In the genomic region with DNA sequence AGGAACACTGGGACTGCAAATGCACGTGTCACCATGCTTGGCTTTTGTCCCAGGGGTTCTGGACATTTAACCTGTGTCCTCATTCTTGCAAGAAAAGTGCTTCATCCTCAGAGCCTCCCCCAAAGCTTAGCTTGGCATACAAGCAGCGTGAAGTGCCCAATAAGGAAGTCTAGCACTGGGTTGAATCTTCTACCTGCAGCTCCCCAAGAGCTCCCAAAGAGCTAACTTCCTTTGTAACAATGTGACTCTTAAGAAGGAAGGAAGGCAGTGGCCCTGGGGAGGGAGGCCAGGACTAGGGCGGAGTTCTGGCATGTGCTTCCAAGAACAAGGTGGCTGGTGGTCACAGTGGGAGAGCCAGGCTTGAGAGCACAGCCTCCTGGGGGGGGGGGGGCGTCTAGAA, we compare ENCODE assay signal across 25 mouse cellular contexts. TPM values are rescaled to one million over a fixed set of nuclear protein-coding genes. Genes with fewer than 3 reads are reported as not detected.
DNase-seq lines count a peak whose midpoint lies in the region; ATAC-seq lines count a peak whose summit lies in the region.
"Had no signal": no experiment of that assay in that cellular context is flagged by ENCODE, and none has a peak within 500 bp of the region (broad histone marks: within the 10 kb centered on the region; RNA-seq: fewer than 3 reads in every experiment).

No protein-coding gene starts in this region.

- no peak overlapping the region for H3K9ac ChIP-seq in lung, embryonic 16.5 days (ENCODE audit: low read length)
- H3K9ac ChIP-seq in midbrain, embryonic 11.5 days (ENCODE audit: low read length), result no peak overlapping the region
- no peak overlapping the region for H3K9ac ChIP-seq in midbrain, embryonic 16.5 days (ENCODE audit: low read depth, low read length)
- H3K9ac ChIP-seq: embryonic facial prominence, embryonic 12.5 days; forebrain, embryonic 13.5 days; forebrain, embryonic 15.5 days; forebrain, postnatal 0 days had no signal

- no peak for DNase-seq in lung, postnatal 10 days
- peak; percentile 62 for DNase-seq in midbrain, embryonic 11.5 days (ENCODE audit: low spot score, missing footprints)
- no peak for DNase-seq in limb, embryonic 10.5 days (ENCODE audit: low spot score)
- no peak for DNase-seq in ovary, adult 18-20 months (ENCODE audit: low spot score)
- no peak for DNase-seq in neural tube, embryonic 10.5 days (ENCODE audit: extremely low spot score, low spot score)
- DNase-seq: adrenal gland, postnatal 10 days; adrenal gland, postnatal 36 days; cerebellum, adult 11-12 months; cerebellum, adult 2 months; cerebellum, adult 9-10 months; cerebellum, postnatal 10 days; cerebellum, postnatal 25 days; forebrain, postnatal 0 days had no signal

- H3K4me3 ChIP-seq in lung, embryonic 16.5 days (ENCODE audit: low read length), result no peak overlapping the region
- no peak overlapping the region for H3K4me3 ChIP-seq in midbrain, embryonic 11.5 days (ENCODE audit: low read depth, low read length)
- H3K4me3 ChIP-seq in midbrain, embryonic 16.5 days (ENCODE audit: low read depth, low read length), result no peak overlapping the region
- H3K4me3 ChIP-seq in limb, embryonic 10.5 days, result no peak overlapping the region
- H3K4me3 ChIP-seq: embryonic facial prominence, embryonic 10.5 days; embryonic facial prominence, embryonic 12.5 days; forebrain, embryonic 13.5 days; forebrain, embryonic 15.5 days had no signal

- H3K9me3 ChIP-seq in lung, embryonic 16.5 days (ENCODE audit: control insufficient read depth, low read length), result no peaks in the 10 kb centered on the region
- no peaks in the 10 kb centered on the region for H3K9me3 ChIP-seq in midbrain, embryonic 11.5 days (ENCODE audit: control insufficient read depth, low read length)
- H3K9me3 ChIP-seq in midbrain, embryonic 16.5 days (replicated peaks; ENCODE audit: control insufficient read depth, low read length, poor library complexity, severe bottlenecking), result no peaks in the 10 kb centered on the region
- H3K9me3 ChIP-seq in limb, embryonic 10.5 days (replicated peaks), result no peaks in the 10 kb centered on the region
- H3K9me3 ChIP-seq: embryonic facial prominence, embryonic 10.5 days; embryonic facial prominence, embryonic 12.5 days; forebrain, embryonic 13.5 days; forebrain, embryonic 15.5 days had no signal

- peaks cover 12% of the 10 kb centered on the region; the same call in 1 of the 2 replicates for H3K4me1 ChIP-seq in lung, embryonic 16.5 days (replicated peaks; ENCODE audit: control insufficient read depth, insufficient read depth, low read length)
- 0 out of 2 replicates have a peak, but pooled peaks cover 3% of the 10 kb centered on the region for H3K4me1 ChIP-seq in midbrain, embryonic 11.5 days (ENCODE audit: control insufficient read depth, insufficient read depth, low read length)
- H3K4me1 ChIP-seq in midbrain, embryonic 16.5 days (ENCODE audit: control insufficient read depth, insufficient read depth, low read length), result peaks cover 6% of the 10 kb centered on the region; the same call in 1 of the 2 replicates
- H3K4me1 ChIP-seq in limb, embryonic 10.5 days, result peaks cover 41% of the 10 kb centered on the region

- no peaks in the 10 kb centered on the region for H3K27me3 ChIP-seq in lung, embryonic 16.5 days (ENCODE audit: control insufficient read depth, insufficient read depth, low read depth, low read length)
- H3K27me3 ChIP-seq in midbrain, embryonic 11.5 days (ENCODE audit: control insufficient read depth, insufficient read depth, low read length), result no peaks in the 10 kb centered on the region
- no peaks in the 10 kb centered on the region for H3K27me3 ChIP-seq in midbrain, embryonic 16.5 days (ENCODE audit: control insufficient read depth, insufficient read depth, low read depth, low read length)
- no peaks in the 10 kb centered on the region for H3K27me3 ChIP-seq in limb, embryonic 10.5 days (ENCODE audit: low read depth, poor library complexity, severe bottlenecking)
- H3K27me3 ChIP-seq: embryonic facial prominence, embryonic 12.5 days; forebrain, embryonic 15.5 days; Patski had no signal

- WGBS in lung, embryonic 16.5 days, result 42% methylated on average over 4 of the region's 4 CpGs
- 51% methylated on average over 4 of the region's 4 CpGs for WGBS in midbrain, embryonic 11.5 days
- 70% methylated on average over 3 of the region's 4 CpGs for WGBS in midbrain, embryonic 16.5 days
- 65% methylated on average over 4 of the region's 4 CpGs for WGBS in limb, embryonic 10.5 days

- ATAC-seq in lung, embryonic 16.5 days (ENCODE audit: low read depth), result peak; percentile 48
- ATAC-seq in midbrain, embryonic 11.5 days (ENCODE audit: low FRiP score), result no peak
- no peak for ATAC-seq in midbrain, embryonic 16.5 days
- ATAC-seq: activated CD4-positive, CD25-positive, alpha-beta regulatory T cell, adult 4 months; forebrain, embryonic 13.5 days; forebrain, embryonic 15.5 days; forebrain, postnatal 0 days; Patski had no signal

- H3K4me2 ChIP-seq in lung, embryonic 16.5 days (ENCODE audit: low read depth, low read length), result no peak overlapping the region
- no peak overlapping the region for H3K4me2 ChIP-seq in midbrain, embryonic 11.5 days
- no peak overlapping the region for H3K4me2 ChIP-seq in midbrain, embryonic 16.5 days (ENCODE audit: low read length)
- H3K4me2 ChIP-seq: embryonic facial prominence, embryonic 12.5 days; forebrain, embryonic 13.5 days; forebrain, embryonic 15.5 days had no signal

- peak overlapping the region; percentile 25; the same call in 1 of the 2 replicates for H3K27ac ChIP-seq in lung, embryonic 16.5 days (ENCODE audit: low read length)
- no peak overlapping the region for H3K27ac ChIP-seq in midbrain, embryonic 11.5 days (ENCODE audit: low read depth, low read length)
- no peak overlapping the region for H3K27ac ChIP-seq in midbrain, embryonic 16.5 days (ENCODE audit: low read length)
- H3K27ac ChIP-seq in limb, embryonic 10.5 days, result peak overlapping the region; percentile 69
- H3K27ac ChIP-seq: embryonic facial prominence, embryonic 10.5 days; embryonic facial prominence, embryonic 12.5 days; forebrain, embryonic 13.5 days; forebrain, embryonic 15.5 days had no signal

- H3K36me3 ChIP-seq in lung, embryonic 16.5 days (ENCODE audit: control insufficient read depth, insufficient read depth, low read length), result no peaks in the 10 kb centered on the region
- no peaks in the 10 kb centered on the region for H3K36me3 ChIP-seq in midbrain, embryonic 11.5 days (ENCODE audit: control insufficient read depth, insufficient read depth, low read length)
- H3K36me3 ChIP-seq in midbrain, embryonic 16.5 days (ENCODE audit: control insufficient read depth, insufficient read depth, low read length), result no peaks in the 10 kb centered on the region
- H3K36me3 ChIP-seq in limb, embryonic 10.5 days, result no peaks in the 10 kb centered on the region
- H3K36me3 ChIP-seq: embryonic facial prominence, embryonic 10.5 days; embryonic facial prominence, embryonic 12.5 days; forebrain, embryonic 15.5 days had no signal

RNA-seq across cellular contexts. Expression of gene Tshz2, which starts 18.1 kb away (rescaled TPM):
- polyA plus RNA-seq in lung, embryonic 16.5 days (2015; fragmentation: Nextera tagmentation; extraction: Ambion mirVana), result 6.7 and 7.2 TPM in 2 replicates
- polyA plus RNA-seq in midbrain, embryonic 11.5 days (2014; fragmentation: Nextera tagmentation; extraction: Ambion mirVana), result 1.3 and 1.9 TPM in 2 replicates
- polyA plus RNA-seq in midbrain, embryonic 16.5 days (2015; fragmentation: Nextera tagmentation; extraction: Ambion mirVana), result 22.8 and 23.3 TPM in 2 replicates
- 7.6 and 8.0 TPM in 2 replicates for polyA plus RNA-seq in limb, embryonic 10.5 days (2016; fragmentation: Nextera tagmentation; extraction: Ambion mirVana)
- polyA plus RNA-seq: C2C12 had no signal

RNA-seq across cellular contexts. Expression of gene Gm11011, which starts 27.1 kb away (rescaled TPM):
- not detected in 2 replicates for polyA plus RNA-seq in lung, embryonic 16.5 days (2015; fragmentation: Nextera tagmentation; extraction: Ambion mirVana)
- not detected in 2 replicates for polyA plus RNA-seq in midbrain, embryonic 11.5 days (2014; fragmentation: Nextera tagmentation; extraction: Ambion mirVana)
- polyA plus RNA-seq in midbrain, embryonic 16.5 days (2015; fragmentation: Nextera tagmentation; extraction: Ambion mirVana), result not detected in 2 replicates
- polyA plus RNA-seq in limb, embryonic 10.5 days (2016; fragmentation: Nextera tagmentation; extraction: Ambion mirVana), result not detected in 2 replicates
- polyA plus RNA-seq: activated CD4-positive, CD25-positive, alpha-beta regulatory T cell, adult 4 months; C2C12; cerebellum, adult 2 months; cortical plate, adult 2 months; embryonic facial prominence, embryonic 10.5 days; embryonic facial prominence, embryonic 12.5 days; embryonic facial prominence, embryonic 14.5 days; forebrain, embryonic 11.5 days; forebrain, embryonic 13.5 days; forebrain, embryonic 15.5 days; forebrain, postnatal 0 days; Patski had no signal

Comparison
In these comparisons a context has a peak if more than half of its experiments do, and no peak if none do; other contexts are left out.
1. H3K27ac ChIP-seq: peak in lung, embryonic 16.5 days (single experiment) and limb, embryonic 10.5 days (single experiment); none in midbrain, embryonic 11.5 days (single experiment) and midbrain, embryonic 16.5 days (single experiment).